In the genomic region with DNA sequence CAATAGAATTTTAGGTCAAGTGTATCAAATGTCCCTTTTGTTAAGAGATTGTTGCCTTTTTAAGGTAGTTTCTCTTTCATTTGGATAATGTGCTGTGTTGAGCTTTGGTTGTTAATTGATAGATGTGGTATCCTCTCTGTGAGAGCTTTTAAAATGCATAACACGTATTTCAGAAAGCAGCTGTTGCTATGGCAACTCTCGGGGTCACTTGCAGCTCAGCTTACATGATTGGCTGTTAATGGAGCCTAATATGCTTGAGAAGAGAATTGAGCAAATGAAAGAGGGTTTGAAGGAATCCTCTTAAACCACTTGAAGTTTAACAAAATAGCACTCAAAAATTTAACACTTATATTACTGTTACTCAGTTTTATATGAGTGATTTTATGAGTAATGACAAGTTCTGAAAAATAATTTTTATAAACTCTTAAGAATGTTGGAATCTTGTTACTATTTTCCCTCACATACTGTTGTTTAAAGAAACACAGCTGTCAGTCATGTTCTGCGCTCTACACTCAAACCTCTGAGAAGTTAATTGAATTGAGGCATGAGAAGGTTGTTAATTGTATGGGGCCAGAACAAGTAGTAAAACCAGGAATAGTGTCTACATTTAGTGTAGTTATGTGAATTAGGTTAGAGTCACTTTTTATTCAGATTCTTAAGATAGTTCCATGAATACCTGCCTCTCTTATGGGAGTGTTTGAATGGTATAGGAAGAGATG, we compare ENCODE assay signal across 9 mouse cellular contexts.
DNase-seq lines count a peak whose midpoint lies in the region; ATAC-seq lines count a peak whose summit lies in the region.
"Had no signal": no experiment of that assay in that cellular context is flagged by ENCODE, and none has a peak within 500 bp of the region (broad histone marks: within the 10 kb centered on the region; RNA-seq: fewer than 3 reads in every experiment).

No protein-coding gene starts in this region.

- H3K4me2 ChIP-seq in forebrain, embryonic 11.5 days (ENCODE audit: low read depth, low read length, severe bottlenecking): 0 out of 2 replicates have a peak overlapping the region, but pooled peaks have one; percentile 15
- H3K4me2 ChIP-seq in midbrain, embryonic 12.5 days (replicated peaks): no peak overlapping the region; the same call in 1 of the 2 replicates
- H3K4me2 ChIP-seq: limb, embryonic 13.5 days had no signal

- H3K4me1 ChIP-seq in forebrain, embryonic 11.5 days (replicated peaks; ENCODE audit: control insufficient read depth, insufficient read depth, low read length): peaks cover 5% of the 10 kb centered on the region
- peaks cover 11% of the 10 kb centered on the region for H3K4me1 ChIP-seq in midbrain, embryonic 12.5 days

- no peak overlapping the region for H3K27ac ChIP-seq in forebrain, embryonic 11.5 days (ENCODE audit: low read depth, low read length)
- 0 out of 2 replicates have a peak overlapping the region, but pooled peaks have one; percentile 20 for H3K27ac ChIP-seq in midbrain, embryonic 12.5 days (replicated peaks)
- H3K27ac ChIP-seq: limb, embryonic 13.5 days had no signal

- DNase-seq in cerebellum, postnatal 14 days: peak; percentile 46 to 50
- DNase-seq in cerebellum, adult 8-10 months: no peak
- DNase-seq in forebrain, embryonic 11.5 days (ENCODE audit: low spot score): peak; percentile 74
- DNase-seq in layer of hippocampus, adult 9-10 months (ENCODE audit: low spot score): peak; percentile 55
- DNase-seq in thymus, adult 18-20 months: no peak
- no peak for DNase-seq in spleen, postnatal 36 days (ENCODE audit: low spot score in 2 of 2)
- no peak for DNase-seq in gastrocnemius, postnatal 36 days

- 10% methylated on average over 3 of the region's 3 CpGs for WGBS in forebrain, embryonic 11.5 days
- 13% methylated on average over 3 of the region's 3 CpGs for WGBS in midbrain, embryonic 12.5 days

- H3K36me3 ChIP-seq in forebrain, embryonic 11.5 days (ENCODE audit: control insufficient read depth, insufficient read depth, low read length): no peaks in the 10 kb centered on the region
- no peaks in the 10 kb centered on the region for H3K36me3 ChIP-seq in midbrain, embryonic 12.5 days
- H3K36me3 ChIP-seq: limb, embryonic 13.5 days had no signal

- H3K9ac ChIP-seq in forebrain, embryonic 11.5 days (ENCODE audit: low read length): no peak overlapping the region
- no peak overlapping the region for H3K9ac ChIP-seq in midbrain, embryonic 12.5 days (replicated peaks)
- H3K9ac ChIP-seq: limb, embryonic 13.5 days had no signal

- H3K9me3 ChIP-seq in forebrain, embryonic 11.5 days (ENCODE audit: control insufficient read depth, low read length): no peaks in the 10 kb centered on the region
- H3K9me3 ChIP-seq in midbrain, embryonic 12.5 days: no peaks in the 10 kb centered on the region
- H3K9me3 ChIP-seq: limb, embryonic 13.5 days had no signal

- H3K4me3 ChIP-seq in forebrain, embryonic 11.5 days (ENCODE audit: low read depth, low read length): no peak overlapping the region
- H3K4me3 ChIP-seq in midbrain, embryonic 12.5 days: no peak overlapping the region
- H3K4me3 ChIP-seq: limb, embryonic 13.5 days had no signal

- no peaks in the 10 kb centered on the region for H3K27me3 ChIP-seq in forebrain, embryonic 11.5 days (ENCODE audit: control insufficient read depth, insufficient read depth, low read length)
- H3K27me3 ChIP-seq in midbrain, embryonic 12.5 days: no peaks in the 10 kb centered on the region
- H3K27me3 ChIP-seq: limb, embryonic 13.5 days had no signal

- intact Hi-C loops in gastrocnemius, postnatal 36 days (cut with DNase I): no loop called here

- peak; percentile 95 for ATAC-seq in forebrain, embryonic 11.5 days (replicated peaks; ENCODE audit: low FRiP score)
- peak; percentile 90 for ATAC-seq in midbrain, embryonic 12.5 days (ENCODE audit: low FRiP score, low read depth)

Comparison
In these comparisons a context has a peak if more than half of its experiments do, and no peak if none do; other contexts are left out.
1. DNase-seq: peak in cerebellum, postnatal 14 days (2 of 2), forebrain, embryonic 11.5 days (single experiment) and layer of hippocampus, adult 9-10 months (single experiment); none in cerebellum, adult 8-10 months (single experiment), thymus, adult 18-20 months (0 of 2), spleen, postnatal 36 days (0 of 2) and gastrocnemius, postnatal 36 days (0 of 2).